Mouse (Mus musculus): ENCODE data around the gene Hes3. TPM values are rescaled to one million over a fixed set of nuclear protein-coding genes. Genes with fewer than 3 reads are reported as not detected.

Hes3 gene
- total RNA-seq, 2 experiments from 2014 or later, result not detected

- peak; percentile 73 to 75 for DNase-seq
- intact Hi-C loops (cut with DNase I), result loop anchor here (2.0 kb wide), 1 partner anchor 111 kb away; no protein-coding TSS in a partner anchor
These were observed 8.1 kb downstream of the Hes3 start for GRCm38 (mm10) chr4:152283186-152283950.

GRCm38 (mm10) chr4:152282721-152283120 is 8.7 kb downstream of the Hes3 start:
- intact Hi-C loops (cut with DNase I), result loop anchor here (2.0 kb wide), 1 partner anchor 110 kb away; no protein-coding TSS in a partner anchor
- DNase-seq, result no peak

DNA sequence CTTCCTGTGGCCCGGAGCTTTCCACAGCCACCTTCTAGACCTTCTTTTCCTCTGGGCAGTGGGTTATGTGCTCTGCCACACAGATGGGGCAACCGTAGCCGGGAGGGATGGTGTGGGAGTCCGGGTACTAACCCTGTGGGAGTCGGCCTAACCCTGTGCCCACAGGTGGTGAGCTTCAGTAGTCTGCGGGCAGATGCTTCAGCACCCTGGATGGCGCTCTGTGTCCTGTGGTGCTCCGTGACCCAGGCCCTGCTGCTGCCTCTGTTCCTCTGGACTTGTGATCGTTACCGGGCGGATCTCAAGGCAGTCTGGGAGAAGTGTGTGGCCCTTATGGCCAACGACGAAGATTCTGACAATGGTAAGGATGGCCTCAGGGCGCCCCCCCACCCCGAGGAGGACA is 9.9 kb downstream of the Hes3 start:
- intact Hi-C loops (cut with DNase I), result no loop called here
- no peak for DNase-seq

DNA sequence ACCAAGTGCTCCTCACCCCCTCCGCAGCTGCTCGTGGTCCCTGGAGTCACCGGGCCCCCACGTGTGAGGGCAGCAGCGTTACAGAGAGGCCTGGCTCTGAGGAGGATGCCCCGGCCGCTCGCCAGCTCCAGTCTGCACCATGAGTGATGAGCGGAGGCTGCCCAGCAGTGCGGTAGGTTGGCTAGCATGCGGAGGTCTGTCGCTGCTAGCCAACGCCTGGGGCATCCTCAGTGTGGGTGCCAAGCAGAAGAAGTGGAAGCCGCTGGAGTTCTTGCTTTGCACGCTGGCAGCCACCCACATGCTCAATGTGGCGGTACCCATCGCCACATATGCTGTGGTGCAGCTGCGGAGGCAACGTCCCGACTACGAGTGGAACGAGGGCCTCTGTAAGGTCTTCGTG is 12.5 kb downstream of the Hes3 start:
- intact Hi-C loops (cut with DNase I), result no loop called here

GRCm38 (mm10) chr4:152277916-152278315 is 13.5 kb downstream of the Hes3 start:
- DNase-seq, result no peak

More for the DNA sequence above, 12.5 kb downstream of the Hes3 start:
- no peak for DNase-seq

DNA sequence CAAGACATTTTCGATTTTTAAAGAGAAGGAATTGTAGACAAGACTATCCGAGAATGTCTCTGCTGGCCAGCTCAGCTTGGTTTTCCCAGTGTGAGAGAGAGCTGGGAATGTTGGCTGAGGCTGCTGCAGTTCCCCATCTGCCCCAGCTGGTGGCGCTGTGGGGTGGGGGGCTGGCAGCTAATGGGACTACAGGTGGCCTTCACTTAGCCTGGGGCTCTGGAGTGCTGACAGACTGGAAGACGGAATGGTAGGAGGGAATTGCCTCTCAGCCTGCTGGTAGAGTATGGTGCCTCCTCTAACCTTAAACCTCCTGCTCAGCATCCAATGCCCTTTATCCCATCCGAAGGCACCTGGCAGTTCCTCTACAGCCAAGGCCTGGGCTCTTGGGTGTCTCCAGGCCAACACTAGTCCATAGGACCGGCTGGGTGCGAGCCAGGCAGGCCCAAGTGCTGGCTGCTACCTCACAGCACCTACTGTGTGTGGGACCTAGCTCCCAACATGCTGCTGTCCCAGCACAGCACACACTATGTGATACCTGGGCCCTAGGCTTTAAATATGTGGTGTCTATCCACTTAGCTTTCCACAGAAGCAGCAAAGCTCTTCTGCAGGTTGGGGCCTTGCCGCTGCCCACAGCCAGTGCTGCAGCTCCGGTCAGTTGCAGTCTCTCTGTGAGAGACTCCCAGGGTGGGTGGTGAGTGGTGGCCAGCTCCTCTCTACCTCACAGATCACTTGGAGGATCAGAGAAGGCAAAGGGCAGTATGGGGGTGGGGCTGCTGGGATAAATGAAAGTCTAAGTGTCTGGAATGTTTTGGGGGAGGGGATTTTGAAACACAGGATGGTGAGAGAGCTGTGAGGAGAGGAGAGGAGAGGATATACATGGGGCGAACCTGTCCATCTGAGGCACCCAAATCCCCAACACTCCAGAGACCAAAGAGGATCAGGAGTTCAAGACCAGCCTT is 14.8 kb downstream of the Hes3 start:
- DNase-seq, result no peak
- intact Hi-C loops (cut with DNase I), result no loop called here

More at GRCm38 (mm10) chr4:152277916-152278315, 13.5 kb downstream of the Hes3 start:
- intact Hi-C loops (cut with DNase I), result no loop called here

DNA sequence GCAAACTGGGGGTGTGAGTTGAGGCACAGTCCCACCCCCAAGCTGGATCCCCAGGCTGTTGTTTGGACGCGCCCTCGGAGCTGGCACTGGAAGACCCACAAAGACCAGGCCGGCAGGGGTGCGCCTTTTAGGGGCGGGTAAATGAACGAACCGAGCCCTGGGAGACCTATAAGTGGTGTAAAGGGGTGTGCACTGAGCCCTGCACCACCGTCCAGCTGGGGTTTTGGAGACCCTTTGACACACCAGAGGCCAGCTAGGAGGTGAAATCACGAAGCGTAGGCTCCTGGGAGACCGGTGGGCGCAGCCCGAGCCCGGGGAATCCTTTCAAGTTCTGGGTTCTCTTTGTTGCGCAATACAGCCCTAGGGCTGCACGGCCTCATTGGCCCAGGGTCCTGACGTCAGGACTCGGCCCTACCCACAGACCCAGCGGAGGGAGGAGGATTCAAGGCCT is 16.8 kb downstream of the Hes3 start:
- intact Hi-C loops (cut with DNase I), result no loop called here
- peak; percentile 42 to 54 for DNase-seq

DNA sequence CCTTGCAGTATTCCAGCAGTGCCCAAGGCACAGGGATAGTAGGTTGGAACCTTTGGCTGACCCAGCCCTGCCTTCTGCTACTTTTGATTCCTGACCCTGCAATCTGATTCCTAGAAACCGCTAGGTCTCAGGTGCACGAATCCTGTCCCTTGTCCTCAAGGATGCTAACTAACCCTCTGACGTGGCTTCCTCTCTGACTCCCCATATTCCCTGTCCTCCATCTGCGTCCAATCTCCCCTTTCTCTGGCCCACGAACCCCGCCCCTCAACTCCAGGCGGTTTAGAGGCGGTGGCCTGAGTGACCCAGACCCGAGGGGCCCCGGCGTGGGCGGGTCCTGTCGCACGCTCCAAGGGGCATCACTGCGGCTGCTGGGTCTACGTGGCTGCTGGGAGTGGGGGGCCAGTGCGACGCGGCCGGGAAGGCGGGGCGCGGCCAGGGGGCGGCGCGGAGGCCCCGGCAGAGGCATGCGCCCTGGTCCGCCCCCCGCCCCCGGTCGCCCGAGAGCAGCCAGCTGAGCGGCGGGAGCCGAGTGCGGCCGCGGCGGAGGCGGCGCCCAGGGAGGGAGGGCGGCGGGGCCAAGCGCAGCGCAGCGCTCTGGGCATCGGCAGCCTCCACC is 17.7 kb downstream of the Hes3 start, which contains the start of gene Gpr153:
Gene Gpr153, plus strand, starts transcription at position 612 of the 616 bp plus-strand sequence.
- intact Hi-C loops (cut with DNase I), result loop anchor here (2.0 kb wide), 1 partner anchor 57 kb away; no protein-coding TSS in a partner anchor

DNA sequence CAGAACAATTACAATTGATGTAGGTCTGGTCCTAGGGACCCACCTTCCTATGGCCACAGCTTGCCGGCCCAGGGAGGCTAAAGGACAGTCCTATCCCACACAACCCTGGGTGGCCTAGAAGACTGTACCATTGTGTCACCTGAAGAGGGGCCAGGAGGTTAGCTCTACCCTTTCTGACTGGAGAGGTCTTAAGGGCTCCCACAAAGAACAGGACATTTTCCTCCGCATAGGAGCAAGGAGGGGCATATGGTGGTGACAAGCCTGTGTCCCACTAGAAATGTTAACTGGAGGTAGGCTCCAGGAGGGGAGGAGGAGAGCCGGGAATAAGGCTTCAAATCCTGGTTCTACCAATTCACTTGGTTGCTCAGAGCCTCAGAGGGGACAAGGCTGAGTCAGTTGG is 18.3 kb downstream of the Hes3 start:
- intact Hi-C loops (cut with DNase I), result loop anchor here (2.0 kb wide), 1 partner anchor 56 kb away; no protein-coding TSS in a partner anchor
- no peak for DNase-seq

More for the DNA sequence above, 17.7 kb downstream of the Hes3 start, which contains the start of gene Gpr153:
- peak in 1 of 2 experiments; percentile 59 for DNase-seq

DNA sequence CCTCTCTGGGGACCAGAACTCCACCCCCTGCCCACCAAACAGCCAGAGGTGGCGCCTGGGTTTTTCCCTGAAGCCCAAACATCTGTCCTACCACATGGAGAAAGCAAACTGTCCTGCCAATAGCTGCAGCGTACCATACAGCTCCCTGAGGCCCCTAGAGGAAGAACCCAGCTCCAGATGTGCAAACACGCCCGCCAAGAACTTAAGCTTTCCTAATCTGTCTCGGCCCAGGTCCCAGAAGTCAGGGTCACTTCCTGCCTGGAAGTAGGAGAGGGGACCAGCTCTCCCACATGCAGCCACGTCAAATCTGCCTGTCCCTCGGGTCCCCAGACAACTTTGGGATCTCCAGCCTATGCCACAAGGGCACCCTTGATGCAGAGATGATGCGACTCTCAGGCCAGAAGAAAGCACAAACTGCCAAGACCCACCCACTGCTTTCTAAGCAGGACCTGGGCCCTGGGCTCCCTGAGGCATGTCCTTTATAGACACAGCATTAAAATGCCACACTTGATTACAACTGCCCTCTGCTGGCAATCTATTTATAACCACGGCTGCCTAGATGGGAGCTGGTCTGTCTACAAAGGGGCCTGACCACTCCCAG is 18.9 kb downstream of the Hes3 start:
- intact Hi-C loops (cut with DNase I), result loop anchor here (2.0 kb wide), 1 partner anchor 56 kb away; no protein-coding TSS in a partner anchor
- DNase-seq, result peak; percentile 66 to 68

GRCm38 (mm10) chr4:152272006-152272405 is 19.5 kb downstream of the Hes3 start:
- intact Hi-C loops (cut with DNase I), result loop anchor here (2.0 kb wide), 1 partner anchor 55 kb away; no protein-coding TSS in a partner anchor
- no peak for DNase-seq

DNA sequence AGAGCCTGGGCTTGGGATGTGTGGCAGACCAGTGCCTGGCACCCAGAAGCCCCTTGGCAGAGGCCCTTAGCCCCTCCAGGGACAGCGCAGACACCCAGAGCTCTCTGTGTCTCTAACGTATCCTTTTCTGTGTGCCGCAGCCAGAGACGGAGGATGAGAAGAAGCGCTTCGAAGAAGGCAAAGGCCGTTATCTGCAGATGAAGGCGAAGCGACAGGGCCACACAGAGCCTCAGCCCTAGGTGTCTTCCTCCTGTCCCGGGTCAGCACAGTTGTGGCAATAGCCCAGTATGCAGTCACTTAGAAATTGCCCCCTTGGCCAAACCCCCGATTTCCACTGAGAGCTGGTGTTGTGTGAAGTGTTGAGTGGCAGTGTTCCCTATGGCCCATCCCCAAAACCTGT is 20.1 kb downstream of the Hes3 start:
- intact Hi-C loops (cut with DNase I), result no loop called here
- no peak for DNase-seq

- intact Hi-C loops (cut with DNase I), result no loop called here
- no peak for DNase-seq
These were observed 20.9 kb downstream of the Hes3 start for GRCm38 (mm10) chr4:152270599-152270998.

DNA sequence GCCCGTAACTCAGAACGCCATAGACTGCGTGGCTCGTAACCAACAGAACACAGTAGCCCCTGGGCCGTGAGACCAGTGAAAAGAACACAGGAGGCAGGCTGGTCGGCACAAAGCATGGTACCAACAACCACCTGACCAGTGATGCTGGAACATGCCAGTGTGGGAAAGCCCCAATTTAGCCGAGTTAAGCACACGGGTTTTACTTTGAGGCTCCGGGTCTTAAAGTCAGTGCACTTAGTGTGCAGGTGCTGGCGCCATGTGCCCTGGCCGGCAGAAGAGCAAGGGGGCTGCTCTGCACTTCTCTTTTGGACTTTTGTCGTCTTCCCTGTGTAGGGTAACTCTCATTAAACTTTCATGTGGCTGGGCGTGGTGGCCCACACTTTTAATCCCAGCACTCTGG is 21.5 kb downstream of the Hes3 start:
- no peak for DNase-seq
- intact Hi-C loops (cut with DNase I), result no loop called here

DNA sequence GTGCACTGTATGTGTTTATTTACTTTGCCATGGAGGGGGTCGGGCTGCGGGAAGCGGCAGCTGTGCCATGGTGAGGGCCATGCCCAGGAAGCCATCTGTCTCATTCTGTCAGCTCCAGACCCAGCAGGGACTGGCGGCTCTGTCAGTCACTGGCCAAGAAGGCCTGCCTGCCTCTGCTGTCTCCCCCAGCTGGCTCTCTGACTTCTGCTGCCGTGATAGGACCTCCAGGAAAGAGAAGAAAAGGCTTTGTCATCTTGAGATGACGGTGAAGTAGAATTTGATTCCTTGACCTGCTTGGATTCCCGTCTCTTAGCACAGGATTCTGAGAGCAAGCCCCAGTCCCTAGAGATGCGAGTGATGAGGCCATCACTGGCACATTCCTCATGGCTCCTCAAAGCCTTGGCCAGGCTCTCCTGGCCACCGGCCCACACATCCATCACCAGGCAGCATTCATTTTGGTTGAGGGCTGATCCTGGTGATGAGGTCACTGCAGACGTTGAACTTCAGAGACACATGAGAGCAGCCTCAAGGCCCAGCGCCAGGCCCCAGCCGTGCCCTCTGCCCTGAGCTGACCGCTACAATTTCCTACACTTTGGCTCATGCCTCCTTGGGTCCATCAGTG is 23.6 kb downstream of the Hes3 start:
- intact Hi-C loops (cut with DNase I), result no loop called here
- peak; percentile 68 to 70 for DNase-seq

- intact Hi-C loops (cut with DNase I), result no loop called here
- DNase-seq, result peak; percentile 67 to 70
These were observed 25.1 kb downstream of the Hes3 start for GRCm38 (mm10) chr4:152266236-152266895.

DNA sequence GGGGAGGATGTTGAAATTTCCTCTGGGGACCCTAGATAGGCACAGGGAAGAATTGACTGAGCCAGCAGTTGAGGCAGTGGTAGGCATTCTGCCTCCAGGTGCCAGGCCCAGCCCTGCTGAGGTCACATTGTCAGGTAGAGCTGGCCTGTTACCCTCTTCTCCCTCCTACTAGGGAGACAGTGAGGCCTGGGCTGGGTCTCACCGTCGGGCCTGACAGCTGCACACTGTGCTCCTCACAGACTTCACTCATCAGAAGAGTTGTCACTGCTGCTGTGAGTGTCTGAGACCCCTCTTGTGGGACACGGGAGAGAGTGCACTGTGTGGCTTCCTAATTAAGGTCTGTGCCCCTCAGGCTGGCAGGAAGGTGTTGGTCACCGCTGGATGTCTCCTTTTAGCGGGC is 25.7 kb downstream of the Hes3 start:
- intact Hi-C loops (cut with DNase I), result no loop called here
- no peak for DNase-seq

- intact Hi-C loops (cut with DNase I), result no loop called here
- DNase-seq, result no peak
These were observed 26.4 kb downstream of the Hes3 start for GRCm38 (mm10) chr4:152264867-152265568.
